Mouse (Mus musculus) gastrocnemius, postnatal 14 days (tissue): ENCODE data around the gene Atad1. TPM values are rescaled to one million over a fixed set of nuclear protein-coding genes. Genes with fewer than 3 reads are reported as not detected.

Experiments used
- DNase-seq: peaks from one replicate; pipeline ENCODE4 v3.0.0; 2021; ENCODE audit warnings: mixed read lengths
- intact Hi-C: fragments of 180-260 bp; cut with DNase I; formaldehyde crosslinking; loops from one replicate; pipeline ENCODE4 v1.15.1; 2025; ENCODE audit warnings: low total_unique reads
- total RNA-seq, 2 experiments: library from RNA; stranded (reverse); gene quantifications; 2 replicates each; pipeline ENCODE4 v1.2.3; 2021

Atad1 gene
- total RNA-seq, 2 experiments from 2014 or later: 40.8 to 48.6 TPM

DNA sequence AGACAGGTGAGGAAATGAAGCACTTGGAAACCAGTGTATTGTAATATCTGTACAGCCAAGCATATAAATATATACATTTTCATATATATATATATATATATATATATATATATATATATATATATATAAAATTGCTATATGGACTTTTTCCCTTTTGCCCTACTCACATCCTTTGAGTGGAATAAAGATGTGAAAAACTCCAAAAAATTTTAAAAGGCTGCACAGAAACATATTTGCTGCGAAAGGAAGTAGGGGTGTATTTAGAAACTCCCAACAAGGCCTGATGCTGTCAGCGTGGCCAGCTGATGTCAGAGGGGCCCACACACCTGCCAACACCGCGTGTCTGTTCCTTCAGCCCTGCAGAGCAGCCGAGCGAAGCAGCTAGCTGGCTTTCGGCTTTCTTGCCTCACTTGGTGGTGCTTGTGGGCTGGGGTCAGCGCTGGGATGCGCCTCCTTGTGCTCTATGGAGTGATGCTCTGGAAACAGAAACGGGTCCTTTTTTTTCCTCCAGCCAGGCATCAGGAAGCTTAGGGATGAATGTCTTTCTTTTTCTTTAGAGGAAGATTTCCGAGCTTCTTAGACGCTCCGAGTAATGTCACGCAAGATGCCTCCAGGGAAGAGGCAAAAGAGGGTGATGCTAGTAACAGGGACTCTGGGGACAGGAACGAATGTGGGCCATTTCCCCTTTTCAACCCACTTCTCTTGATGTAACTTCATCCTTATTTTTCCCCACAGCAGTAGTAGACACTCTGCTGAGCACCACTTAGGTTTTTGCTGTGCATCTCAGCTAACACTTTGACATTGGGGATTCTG, 14.8 kb upstream of the Atad1 start:
- DNase-seq: no peak
- intact Hi-C loops: loop anchor here (10.0 kb wide), 1 partner anchor 200 kb away; no protein-coding TSS in a partner anchor

DNA sequence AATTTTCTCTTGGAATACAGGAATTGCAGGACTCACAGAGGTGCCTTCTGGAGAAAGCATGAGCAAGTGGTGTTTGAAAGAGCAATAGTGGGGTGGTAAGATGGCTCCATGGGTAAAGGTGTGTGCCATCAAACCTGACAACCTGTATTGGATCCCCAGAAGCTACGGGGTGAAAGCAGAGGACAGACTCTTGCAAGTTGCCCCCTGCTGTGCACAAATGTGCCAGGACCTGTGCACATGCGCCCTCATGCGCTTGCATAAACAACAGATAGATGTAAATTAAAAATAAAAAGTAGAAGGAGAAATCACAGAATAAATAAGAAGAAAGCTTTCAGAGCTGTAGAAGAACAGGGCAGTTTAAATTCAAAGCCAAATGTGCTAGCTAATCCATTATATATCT, 13.8 kb upstream of the Atad1 start:
- intact Hi-C loops: loop anchor here (10.0 kb wide), 1 partner anchor 201 kb away; no protein-coding TSS in a partner anchor
- no peak for DNase-seq

DNA sequence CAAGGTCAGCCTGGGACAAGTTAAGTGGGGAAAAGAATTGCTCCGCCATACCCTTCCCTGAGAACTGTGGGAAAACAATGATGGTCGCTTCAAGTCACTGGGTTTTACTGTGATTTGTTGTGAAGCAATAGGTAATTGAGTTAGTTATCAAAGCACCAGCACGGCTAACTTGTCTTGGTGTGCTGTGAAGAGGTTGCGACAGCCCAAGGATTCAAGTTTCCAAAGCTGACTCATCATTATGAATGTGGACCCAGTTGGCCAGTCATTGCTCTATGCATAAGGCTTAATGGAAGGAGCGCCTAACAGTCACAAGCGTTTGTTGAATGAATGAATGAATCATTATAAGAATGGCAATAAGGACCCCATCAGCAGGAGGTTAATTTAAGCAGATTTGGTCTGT, 12.8 kb upstream of the Atad1 start:
- intact Hi-C loops: loop anchor here (10.0 kb wide), 1 partner anchor 202 kb away; no protein-coding TSS in a partner anchor

DNA sequence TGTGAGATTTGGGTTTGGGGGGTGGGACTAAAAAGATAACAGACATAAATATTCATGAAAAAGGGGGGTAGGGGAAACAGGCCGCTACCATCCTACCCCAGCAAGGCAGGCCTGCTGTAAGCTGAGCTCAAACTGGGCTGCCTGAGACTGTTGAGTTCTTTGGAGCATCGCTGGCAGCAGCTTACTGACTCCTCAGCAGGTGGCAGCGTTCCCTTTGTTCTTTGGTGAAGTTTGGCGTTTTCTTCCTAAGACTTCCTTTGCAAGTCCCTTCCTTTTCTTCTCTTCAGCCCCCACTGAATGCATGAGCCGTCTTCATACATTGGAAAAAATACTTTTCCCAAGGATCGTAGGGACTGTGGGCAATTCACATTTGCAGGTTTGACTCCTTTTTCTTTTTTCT, 9.8 kb upstream of the Atad1 start:
- peak; percentile 18 for DNase-seq

More for the DNA sequence above, 12.8 kb upstream of the Atad1 start:
- DNase-seq: no peak

DNA sequence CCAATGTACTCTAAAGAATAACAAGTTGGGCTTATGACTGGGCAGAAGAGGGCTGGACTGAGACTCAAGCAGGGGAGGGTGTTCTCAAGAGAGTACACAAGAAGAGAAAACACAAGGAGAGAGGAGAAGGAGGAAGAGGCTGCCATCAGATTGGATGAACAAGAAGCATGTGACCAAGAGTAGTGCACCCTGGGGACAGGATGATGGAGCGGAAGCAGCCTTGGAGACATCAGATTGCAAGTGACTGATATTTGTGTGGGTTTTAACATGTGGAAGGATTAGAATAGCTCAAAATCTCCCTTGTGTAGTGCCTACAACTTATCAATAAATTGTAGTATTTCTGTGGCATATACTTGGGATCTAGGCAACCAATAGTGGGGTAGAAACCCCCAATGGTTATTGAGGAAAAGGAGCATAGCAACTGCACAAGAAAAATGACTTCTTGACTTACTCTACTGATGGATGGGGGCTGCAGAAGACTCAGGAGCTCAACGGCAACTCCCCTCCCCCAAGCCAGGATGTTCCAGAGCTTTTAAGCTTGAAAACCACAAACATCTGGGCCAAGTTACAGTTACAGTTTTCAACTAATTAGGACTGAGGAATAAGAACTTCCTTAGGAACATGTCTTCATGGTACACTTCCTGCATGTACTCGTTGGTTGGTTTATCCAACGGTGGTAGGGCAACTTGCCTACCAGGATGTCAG, 1.2 kb upstream of the Atad1 start:
- intact Hi-C loops: no loop called here
- no peak for DNase-seq

More for the DNA sequence above, 9.8 kb upstream of the Atad1 start:
- intact Hi-C loops: no loop called here

DNA sequence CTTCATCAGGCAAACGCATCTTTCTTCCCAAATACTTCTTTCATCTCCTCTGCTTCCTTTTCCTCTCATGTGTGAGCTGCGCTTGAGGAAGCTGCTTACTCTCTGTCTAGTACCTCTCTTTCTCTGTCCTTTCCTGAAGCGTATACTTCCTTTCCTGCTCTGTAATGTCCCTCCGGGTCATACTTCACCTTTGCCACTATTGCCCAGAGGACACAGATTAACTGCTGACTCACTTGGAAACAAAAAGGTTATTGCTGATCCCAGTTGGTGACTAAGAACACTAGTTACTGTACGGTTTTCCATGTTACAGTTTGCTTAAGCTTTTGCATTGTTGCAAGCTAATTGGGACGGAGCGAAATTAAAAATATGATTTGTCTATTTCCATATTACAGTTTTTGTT, 1.7 kb downstream of the Atad1 start:
- no peak for DNase-seq
- intact Hi-C loops: no loop called here

DNA sequence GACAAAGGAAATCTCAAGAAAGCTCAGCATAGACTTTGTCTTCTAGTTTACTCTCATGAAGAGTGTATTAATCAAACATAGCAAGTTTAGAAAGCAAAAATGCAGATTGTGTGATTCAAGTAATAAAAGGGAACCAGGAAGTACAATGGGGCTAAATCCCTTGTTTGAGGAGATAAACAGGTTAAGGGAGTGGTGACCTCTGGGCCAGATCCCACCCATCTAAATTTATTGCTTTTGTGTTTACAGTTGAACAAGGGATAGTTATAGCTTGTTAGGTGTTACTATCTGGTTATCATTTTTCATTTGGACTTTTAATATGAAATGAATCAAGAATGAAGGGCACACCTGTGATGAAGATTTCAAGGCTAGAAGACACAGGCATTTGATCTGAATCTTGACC, 6.7 kb downstream of the Atad1 start:
- DNase-seq: no peak
- intact Hi-C loops: no loop called here

DNA sequence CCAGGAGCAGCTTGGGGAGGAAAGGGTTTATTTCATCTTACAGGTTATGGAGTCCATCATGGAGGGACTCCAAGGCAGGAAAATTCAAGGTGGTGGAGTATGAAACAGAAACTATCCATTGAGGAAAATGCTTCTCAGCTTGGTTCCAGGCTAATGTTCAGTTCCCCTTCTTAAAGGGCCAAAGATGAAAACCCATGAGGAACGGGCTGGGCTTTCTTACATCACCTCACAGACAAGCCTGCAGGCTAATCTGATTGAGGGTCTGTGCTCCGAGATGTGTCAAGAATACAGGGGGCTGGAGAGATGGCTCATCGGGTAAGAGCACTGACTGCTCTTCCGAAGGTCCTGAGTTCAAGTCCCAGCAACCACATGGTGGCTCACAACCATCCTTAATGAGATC, 9.8 kb downstream of the Atad1 start:
- intact Hi-C loops: no loop called here
- no peak for DNase-seq

DNA sequence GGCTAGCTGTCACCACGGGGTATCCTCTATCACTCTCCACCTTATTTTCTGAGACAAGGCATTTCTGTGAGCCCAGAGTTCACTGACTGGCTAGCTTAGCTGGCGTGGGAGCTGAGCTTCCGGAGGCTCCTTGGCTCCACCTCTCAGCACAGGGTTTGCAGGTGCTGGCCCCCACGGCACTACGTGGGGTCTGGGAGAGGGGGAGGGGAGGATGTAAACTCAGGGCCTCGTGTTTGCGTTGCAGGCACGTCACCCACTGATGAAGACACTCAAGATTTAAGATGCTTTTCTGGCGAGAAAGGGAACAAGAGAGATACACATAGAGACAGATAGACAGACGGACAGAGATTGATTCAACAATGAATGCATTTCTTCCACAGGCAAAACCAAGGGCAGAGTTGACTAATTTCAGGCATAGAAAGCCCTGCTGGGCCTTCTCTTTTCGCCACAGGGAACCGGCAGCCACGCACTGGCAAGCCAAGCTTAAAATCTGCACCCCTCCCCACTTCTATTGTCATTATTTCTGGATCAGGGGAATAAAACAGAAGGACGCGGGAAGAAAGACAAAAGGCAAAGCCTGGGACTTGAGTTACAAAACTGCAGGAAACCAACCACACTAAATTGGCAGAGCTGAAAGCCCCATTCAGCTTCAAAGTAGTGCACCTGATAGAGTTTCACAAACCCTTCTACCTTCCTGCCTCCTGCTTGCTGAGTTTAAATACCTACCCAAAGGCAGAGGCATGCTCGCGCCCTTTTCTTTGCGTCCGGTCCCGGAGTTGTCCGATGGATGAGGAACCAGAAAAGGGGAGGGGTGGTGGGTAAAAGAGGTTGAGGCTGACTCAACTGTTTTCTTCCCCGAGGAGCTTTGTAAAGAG, 12.9 kb downstream of the Atad1 start:
- intact Hi-C loops: no loop called here
- no peak for DNase-seq

DNA sequence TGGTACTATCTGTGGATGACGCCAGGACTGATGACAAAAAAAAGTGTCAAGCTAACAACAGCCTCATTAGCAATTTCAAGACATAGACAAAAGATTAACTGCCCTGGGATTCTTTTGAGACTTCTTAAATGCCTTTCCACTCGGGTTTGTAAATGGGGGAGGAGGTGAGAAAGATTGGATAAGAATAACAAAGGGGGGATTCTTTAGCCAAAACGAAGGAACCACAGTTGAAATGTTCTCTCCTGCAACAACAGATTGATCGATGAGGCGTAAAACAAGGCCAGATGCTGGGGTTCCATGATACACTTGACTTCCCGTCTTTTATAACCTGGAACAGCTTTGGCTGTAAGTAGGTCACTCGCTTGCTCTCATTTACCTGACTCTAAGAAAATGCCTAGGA, 15.8 kb downstream of the Atad1 start:
- intact Hi-C loops: no loop called here

DNA sequence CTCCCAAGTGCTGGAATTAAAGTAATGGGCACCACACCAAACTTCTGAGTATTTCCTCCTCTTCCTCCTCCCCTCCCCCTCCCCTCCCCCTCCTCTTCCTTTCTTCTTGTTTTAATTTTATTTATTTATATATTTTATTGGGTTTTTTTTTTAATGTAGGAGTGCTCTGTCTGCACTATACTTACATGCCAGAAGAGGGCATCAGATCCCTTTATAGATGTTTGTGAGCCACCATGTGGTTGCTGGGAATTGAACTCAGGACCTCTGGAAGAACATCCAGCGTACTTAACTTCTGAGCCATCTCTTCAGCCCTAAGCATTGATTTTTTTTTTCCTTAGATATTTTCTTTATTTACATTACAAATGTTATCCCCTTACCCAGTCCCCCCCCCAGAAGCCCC, 19.3 kb downstream of the Atad1 start:
- intact Hi-C loops: no loop called here
- no peak for DNase-seq

More for the DNA sequence above, 15.8 kb downstream of the Atad1 start:
- no peak for DNase-seq

DNA sequence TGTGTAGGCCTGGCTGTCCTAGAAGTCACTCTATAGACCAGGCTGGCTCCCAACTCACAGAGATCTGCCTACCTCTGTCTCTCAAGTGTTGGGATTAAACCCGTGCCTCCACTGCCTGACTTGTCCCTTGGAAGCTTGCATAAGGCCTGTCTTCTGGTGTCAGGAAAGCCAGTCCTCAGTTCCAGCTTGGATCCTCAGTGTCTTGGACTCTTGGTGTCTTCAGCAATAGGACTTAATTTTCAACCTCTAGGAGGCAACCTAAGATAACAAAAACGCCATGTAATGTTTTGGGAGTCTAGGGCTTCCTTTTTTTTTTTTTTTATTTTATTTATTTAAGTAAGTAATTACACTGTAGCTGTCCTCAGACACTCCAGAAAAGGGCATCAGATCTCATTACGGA, 22.0 kb downstream of the Atad1 start:
- intact Hi-C loops: loop anchor here (5.0 kb wide), 1 partner anchor 645 kb away; no protein-coding TSS in a partner anchor

DNA sequence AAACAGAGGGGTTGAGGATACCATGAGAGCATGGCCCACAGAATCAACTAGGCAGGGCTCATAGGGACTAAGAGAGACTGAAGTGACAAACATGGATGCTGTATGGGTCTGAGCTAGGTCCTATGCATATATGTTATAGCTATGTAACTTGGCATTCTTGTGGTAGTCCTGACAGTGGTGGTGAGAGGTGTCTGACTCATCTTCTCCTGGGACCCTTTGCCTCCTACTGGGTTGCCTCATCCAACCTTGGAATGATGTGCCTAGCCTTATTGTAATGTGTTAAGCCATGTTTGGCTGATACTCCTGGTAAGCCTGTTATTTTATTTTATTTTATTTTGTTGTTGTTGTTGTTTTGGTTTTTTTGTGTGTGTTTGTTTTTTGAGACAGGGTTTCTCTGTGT, 23.9 kb downstream of the Atad1 start:
- DNase-seq: no peak
- intact Hi-C loops: loop anchor here (5.0 kb wide), 1 partner anchor 647 kb away; no protein-coding TSS in a partner anchor

More for the DNA sequence above, 22.0 kb downstream of the Atad1 start:
- DNase-seq: no peak

DNA sequence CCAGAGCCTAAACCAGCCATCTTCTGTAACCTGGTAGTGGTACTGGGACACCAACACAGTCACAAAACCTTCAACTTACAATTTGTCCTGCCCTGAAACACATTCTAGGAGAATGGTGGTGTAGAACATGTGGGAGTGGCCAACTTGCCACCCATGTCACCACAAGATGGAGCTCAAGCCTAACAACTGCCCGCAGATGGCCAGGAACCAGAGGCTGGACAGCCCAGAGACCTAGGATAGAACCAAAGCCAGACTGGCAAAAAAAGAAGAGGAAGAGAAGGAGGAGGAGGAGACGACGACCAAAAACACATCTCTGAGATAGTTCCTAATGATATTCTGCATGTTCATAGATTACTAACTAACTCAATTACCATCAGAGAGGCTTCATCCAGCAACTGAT, 24.4 kb downstream of the Atad1 start:
- peak; percentile 71 for DNase-seq
- intact Hi-C loops: loop anchor here (5.0 kb wide), 1 partner anchor 647 kb away; no protein-coding TSS in a partner anchor

DNA sequence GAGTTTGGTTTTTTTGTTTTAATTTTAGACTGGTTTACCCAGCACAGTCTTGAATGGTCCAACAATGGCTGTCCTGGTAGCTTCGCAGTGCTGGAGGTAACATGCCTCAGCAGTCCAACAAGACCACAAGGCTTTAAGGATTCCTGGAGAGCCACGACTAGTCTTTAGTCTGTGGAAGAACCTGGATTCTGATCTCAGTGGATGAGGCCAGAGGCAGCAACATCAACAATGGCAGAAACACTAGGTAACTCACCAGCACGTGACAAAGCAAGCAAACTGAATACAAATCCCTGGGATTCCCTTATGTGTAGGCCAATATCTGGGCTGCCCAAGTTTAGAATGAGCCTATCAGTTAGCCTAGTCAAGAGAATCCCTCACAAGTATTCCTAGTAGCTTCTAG, 26.1 kb downstream of the Atad1 start:
- intact Hi-C loops: loop anchor here (2.0 kb wide), 1 partner anchor 511 kb away; no protein-coding TSS in a partner anchor

DNA sequence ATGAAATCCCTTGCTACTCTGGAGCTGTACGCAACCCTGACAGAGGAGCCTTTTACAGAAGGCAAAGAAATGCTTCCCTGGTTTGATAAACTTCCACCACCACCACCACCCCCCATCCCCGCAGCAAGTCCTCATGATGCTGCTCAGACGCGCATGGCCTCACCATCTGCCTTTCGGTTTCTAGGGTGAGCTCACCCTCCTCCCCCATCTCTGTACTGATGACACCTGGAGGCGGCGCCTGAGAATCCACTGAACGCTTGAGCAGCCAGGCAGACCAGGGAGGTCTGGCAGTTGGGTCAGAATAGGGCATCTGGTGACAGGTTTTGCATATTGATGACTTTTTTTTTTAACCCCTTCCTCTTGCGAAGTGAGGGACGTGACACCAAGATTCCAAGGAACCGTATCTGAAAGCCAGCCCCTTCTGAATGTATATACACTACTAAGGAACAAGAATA, 27.0 kb downstream of the Atad1 start:
- intact Hi-C loops: loop anchor here (2.0 kb wide), 1 partner anchor 512 kb away; no protein-coding TSS in a partner anchor
- peak; percentile 66 for DNase-seq

More for the DNA sequence above, 26.1 kb downstream of the Atad1 start:
- no peak for DNase-seq

DNA sequence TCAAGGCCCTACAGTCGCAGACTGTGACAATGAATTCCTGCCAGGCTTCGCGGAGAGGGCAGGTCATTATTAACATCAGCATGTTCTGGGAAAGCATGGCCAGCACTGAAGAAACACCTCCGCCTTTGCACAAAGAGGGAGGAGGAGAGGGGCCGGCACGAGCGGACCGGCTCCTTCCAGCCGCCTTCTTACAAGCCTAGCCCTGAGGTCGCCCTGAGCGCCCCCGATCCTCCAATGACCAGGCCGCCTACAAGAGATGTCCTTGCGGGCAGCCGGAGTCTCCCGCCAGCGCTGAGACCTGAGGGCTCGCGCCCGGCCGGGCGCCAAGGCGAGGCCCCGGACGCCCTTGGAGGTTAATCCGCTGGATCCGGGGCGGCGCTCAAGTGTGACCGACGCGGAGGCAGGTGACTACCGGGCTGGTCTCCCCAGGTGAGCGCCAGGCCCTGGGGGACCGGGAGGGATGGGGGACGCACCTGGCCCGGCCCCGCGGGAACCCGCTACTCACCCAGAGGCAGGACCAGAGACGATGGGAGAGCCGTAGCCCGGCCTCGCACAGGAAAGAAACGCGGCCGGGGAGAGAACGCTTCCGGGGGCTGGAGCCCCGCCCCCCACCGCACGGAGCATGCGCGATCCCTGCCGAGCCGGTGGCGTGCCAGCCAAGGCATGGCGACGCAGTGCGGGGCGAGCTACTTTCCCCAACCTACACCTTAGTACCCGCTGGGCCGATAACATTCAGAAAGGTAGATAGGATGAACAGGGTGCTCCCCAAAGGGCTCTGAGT, 27.6 kb downstream of the Atad1 start:
- intact Hi-C loops: loop anchor here (2.0 kb wide), 1 partner anchor 513 kb away; no protein-coding TSS in a partner anchor
- peak; percentile 89 for DNase-seq

DNA sequence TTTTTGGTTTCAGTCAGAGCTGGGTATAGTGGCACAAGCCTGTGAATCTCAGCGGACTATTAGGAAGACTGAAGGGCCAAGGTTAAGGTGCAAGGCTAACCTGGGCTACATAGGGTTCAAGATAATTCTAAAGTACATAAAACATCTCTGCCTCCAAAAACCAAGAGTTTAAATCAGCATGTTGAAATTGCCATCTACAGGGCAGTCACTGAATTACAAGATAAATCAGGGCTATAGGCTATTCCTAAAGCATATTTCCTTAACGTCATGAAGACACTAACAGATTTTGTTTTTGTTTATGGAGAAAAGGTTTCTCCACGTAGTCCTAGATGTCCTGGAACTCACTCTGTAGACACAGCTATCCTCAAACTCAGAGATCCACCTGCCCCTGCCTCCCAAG, 29.3 kb downstream of the Atad1 start:
- DNase-seq: no peak
- intact Hi-C loops: no loop called here

DNA sequence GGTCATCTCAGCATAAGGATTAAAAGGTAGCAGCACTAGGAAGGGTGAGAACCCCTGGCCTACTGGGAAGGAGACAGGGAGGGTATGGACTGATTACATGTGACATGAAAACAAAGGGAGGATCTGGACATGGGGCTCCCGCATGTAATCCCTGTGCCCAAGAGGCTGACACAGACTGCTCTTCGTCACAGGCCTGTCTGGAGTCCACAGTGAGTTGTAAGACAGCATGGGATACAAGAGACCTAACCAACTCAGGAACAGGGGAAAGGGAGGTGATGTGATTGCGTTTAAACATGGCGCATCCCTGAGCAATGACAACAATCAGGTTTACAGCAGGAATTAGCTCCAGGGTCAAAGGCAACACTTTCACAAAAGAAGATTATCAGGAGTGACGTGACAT, 30.6 kb downstream of the Atad1 start:
- DNase-seq: no peak
- intact Hi-C loops: no loop called here
